Mouse (Mus musculus): ENCODE measurements around the gene St8sia1.

Gene St8sia1

DNA sequence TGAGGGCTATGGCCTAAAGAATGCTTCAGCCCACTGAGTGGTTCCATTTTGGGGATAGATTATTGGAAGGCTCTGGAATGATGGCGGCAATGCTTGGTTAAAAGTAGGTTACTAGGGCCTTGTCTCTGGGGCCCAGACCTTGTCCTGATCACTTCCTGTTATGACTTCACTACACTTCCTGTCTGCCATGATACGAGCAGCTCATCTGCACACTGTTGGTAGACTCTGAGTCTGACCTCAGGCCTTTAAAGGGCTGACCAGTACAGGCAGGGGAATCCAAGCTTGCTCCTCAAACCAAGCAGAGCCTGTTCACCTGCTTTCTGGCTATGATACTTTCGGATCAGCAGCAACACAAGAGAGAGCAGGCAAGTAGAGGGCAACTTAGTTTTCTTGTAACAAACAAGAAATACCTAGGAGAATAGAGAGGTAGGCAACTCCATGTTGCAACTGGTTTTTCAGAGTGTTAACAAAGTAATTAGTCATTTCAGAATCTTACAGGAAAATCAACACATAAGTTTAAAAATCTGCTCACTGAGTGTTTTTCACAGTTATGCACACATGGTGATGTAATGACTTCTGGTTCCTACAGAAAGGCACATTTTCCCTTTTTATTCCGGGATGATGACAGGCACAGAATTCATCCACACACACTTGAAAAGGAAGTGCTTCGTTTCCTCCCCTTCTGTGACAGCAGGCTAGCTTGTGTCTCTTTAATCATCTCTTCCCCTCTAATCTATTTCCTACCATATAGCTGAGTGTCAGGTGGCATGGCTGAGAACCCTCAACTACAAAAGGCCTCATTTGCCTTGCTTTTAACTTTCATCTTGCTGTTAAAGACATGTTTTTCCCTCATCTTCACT lies 55.1 kb downstream of the St8sia1 start:
- no peak for DNase-seq (ENCODE audit: low read depth, low spot score)

DNA sequence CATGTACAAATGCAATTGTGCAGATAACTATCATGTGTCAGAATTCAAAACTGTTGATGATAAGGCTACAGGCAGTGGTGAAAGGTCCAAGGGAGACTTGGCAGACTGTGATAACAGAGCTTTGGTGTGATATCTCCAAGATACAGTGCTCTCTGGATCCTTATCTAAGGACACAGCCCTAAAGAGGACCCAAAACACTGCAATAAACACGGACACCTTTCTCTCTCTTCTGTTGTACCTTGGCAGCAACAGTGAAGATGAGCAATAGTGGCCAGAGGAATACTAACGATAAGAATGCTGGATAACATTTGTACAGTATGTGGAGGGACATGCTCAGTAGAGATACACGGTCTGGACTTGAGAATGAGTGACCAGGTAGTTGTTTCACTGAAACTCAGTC lies 55.8 kb downstream of the St8sia1 start:
- no peak for DNase-seq (ENCODE audit: low read depth, low spot score)

DNA sequence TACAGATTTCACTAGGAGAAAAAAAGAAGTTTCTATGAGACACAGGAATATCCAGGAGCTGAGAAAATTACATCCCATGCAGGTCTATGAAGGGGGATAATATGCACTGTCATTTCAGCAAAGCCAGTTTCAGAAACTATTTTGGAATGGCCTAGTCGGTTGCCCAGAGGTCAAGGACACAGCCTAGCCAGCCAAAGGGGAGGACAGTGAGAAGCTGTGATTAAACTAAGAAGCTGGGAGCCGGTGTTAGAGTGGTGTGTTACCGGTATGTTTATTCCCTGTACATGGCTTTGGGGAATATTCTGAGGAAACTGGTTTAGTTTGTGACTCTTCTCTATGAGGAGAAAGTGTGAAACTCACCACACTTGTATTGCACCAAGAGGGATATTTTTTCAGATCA lies 68.9 kb downstream of the St8sia1 start:
- DNase-seq (ENCODE audit: low read depth, low spot score): no peak

DNA sequence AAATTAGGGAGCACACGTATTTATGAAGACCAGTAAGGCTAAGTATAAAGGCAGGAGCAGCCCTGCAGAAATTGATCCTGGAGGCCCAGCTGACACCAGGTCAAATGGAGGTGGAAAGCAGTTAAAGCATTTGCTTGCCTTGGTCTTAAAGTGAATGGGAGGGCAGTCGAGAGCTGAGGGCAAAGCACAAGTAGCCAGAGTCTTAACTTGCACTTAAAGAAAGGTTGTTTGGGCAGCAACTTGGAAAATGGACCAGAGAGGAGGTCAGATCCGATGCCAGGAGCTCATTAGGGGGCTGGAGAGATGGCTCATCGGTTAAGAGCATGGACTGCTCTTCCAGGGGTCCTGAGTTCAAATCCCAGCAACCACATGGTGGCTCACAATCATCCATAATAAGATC lies 70.5 kb downstream of the St8sia1 start:
- no peak for DNase-seq (ENCODE audit: low read depth, low spot score)

DNA sequence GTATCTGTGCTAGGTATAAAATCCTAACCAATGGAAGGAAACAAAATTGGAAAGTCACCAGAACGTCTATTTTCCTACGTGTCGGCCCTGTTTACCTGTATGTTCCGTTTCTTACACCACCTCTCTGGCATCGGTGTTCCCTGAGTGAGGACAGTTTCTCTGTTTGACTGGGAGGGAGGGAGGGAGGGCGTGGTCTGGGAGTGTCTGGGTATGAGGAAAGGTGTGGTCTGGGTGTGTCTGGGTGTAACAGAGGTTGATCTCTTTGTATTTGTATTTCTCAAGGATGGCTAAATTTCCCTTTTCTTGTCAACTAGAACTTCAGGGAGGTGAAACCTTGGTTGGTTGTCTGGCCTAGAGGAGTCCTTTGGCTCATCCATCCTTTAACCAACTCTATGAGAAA lies 73.9 kb downstream of the St8sia1 start:
- DNase-seq (ENCODE audit: low read depth, low spot score): no peak

DNA sequence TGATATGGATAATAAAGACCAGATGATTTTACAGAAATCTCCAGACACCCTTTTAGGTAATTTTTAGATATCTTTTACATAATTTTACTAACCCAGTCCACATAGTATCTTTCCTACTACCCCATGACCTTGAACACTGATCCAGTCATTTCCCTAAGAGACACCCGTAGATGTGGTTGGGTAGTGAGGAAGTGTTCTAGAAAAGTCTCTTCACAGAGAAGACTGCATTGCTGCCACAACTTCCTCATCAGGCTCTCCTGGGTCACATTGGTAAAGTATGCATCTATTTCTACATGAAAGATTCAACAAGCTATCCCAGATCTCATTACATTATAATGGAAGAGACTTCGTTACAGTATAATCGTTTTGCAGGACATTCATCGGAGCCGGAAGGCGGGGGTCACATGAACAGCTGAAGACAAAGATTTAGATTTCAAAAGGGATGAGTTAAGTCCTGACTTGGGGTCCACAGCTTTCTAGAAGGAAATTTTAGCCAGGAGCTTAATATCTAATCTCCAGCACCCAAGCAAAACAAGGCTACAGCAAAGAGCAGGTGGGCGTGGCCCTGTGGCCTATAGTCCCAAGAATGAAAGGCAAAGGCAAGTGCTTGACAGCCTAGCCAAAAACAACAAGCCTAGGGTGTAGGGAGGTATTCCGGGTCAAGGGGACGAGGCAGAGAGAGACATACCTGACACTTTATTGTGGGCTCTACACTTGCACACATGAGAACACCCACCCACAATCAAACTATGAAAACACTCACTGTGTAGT lies 75.1 kb downstream of the St8sia1 start:
- no peak for DNase-seq (ENCODE audit: low read depth, low spot score)

DNA sequence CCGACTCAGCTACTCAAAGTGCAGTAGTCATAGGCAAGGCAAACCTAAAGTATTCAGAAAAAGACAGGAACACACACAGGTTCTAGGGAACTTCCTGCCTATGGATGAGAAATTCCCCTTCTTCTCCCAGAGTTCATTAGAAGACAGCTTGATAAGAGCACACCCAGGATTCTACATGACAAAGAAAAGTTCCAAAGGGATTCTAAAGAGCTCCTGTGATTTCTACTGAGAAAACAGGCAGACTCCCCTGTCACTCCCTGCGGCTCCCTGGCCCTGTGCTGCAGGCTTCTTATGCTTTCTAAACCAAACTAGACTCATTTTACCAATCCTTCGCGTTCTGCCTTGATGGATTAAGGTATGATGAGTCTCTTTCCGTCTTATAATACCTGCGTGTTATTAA lies 75.9 kb downstream of the St8sia1 start:
- no peak for DNase-seq (ENCODE audit: low read depth, low spot score)

DNA sequence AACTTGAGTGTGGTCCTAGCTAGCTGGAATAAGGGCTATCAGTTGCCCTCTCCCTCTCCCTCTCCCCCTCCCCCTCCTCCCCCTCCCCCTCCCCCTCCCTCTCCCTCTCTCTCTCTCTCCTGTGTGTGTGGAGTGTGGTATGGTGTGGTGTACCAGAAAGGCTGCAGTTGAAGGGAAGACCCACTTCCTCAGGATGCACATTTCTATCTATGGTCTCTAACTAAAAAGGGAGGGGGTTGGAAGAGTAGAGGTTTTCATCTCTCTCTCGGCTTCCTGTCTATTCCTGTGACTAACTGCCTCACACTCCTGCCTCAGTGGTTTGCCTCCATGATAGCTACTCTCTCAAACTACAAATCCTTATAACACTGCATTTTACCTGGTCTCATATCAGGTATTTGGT lies 76.9 kb downstream of the St8sia1 start:
- DNase-seq (ENCODE audit: low read depth, low spot score): no peak

DNA sequence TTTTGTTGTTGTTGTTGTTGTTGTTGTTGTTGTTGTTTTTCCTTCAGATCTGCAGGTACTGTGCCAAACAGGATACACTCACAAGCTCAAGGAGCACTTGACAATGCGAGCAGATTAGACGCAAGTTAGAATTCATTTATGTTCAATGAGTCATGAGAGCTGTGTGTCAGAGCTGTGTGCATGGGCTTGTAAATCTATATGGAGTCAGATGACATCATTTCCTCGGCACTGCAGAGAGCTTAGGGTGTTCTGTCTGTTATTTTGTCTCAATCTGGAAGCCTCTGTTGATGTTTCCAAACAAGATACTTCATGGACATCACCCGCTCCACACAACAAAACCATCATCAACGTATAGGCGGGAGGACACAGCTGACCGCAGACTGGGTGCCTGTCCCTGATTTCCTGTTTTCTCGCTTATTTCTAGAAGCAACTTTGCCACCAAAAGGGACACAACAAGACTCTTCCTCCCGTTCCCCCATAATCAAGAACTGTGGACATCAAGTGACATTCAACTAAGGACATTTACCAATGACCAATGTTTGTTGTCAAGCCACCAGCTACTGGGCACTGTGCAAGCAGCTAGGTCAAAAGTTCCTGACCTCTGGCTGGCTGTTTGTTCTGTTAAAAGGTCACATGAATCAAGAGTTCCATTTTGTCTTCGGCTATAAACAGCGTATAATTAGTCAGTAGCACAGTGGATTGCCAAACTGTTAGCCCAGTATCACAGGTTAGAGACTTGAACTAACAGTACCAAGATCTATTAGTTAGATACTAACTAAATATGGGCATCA lies 78.7 kb downstream of the St8sia1 start:
- no peak for DNase-seq (ENCODE audit: low read depth, low spot score)

DNA sequence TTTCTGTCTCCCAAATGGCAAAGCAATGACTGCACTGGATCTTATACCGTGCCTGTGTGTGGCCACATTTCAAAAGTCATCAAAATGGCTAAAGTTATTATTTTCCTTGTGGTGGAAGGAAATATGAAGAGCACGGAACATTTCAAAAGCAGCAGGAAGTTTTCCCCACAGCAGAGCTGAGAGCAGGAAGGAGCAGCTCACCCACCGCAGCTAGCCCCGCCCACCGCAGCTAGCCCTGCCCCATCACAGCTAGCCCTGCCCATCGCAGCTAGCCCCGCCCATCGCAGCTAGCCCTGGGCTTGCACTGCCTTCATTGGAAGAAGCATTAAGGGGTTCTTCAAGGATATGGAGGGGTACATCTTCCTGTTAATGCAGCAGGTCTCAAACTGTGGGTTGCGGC lies 80.1 kb downstream of the St8sia1 start:
- no peak for DNase-seq (ENCODE audit: low read depth, low spot score)

DNA sequence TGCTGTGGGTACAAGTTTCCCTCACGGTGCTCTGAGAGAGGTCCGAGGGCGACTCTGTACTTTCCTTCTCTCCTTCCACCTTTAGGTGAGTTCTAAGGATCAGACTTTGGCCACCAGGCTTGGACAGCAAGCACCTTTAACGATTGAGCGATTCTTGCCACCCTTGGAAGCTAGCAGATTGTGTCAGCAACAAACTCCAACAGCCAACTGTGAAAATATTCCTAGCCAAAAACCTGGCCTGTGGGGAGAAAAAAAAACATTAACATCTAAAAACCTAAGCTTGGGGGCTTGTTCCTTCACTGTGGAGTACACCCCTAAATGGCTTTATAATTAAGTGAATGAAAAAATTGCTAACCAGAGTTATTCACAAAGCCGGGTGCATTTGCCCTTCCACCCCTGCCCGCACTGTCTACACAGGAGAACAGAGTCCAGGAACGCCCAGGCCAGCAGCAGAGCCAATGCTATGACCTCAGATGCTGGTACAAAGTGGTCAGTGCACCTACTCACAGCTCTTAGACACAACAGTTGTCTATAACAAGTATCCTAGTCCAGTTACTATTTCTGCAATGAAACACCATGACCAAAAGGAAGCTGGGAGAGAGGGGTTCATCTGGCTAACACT lies 83.3 kb downstream of the St8sia1 start:
- DNase-seq (ENCODE audit: low read depth, low spot score): no peak

DNA sequence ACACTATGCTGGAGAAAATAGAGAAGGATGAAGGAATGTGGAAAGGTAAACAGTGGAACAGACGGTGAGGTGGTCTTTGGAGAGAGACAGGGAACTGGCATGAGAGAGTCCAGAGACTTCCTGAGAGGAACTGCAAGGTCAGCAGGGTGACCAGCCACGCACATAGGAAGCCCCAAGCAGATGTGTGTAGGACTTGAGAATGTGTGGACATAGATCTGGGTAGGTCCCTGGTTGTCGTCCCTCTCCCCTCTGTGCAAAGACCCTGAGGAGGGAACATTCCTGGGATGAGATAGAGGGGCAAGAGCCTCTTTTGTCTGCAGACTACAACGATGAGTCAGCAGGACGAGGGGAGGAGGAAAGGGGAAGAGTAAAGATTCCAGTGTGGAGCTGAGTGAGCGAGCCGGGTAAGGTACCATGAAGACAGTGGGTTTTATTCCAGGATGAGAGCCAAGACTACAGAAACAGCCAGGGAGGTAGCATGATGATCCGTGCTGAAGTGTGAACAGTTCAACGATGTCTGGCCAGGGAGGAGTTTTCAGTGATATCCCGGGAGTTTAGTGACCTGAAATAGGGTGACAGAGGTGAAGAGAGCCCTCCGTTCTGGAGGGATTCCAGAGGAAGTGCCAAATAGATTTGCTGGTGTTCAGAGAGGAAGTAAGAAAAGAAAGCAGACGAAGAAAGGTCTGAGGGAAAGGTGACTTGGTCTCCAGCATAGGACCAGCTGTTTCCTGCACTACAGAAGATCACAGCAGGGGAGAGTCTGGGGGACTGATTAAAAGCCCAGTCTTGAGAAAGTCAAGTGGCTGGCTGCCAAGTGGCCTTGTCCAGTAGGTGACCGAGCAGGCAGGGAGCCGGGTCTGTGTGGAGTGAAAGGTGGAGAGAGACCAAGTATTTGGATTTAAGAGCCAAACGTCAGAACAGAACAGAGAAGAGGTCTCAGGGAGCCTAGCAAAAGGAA lies 85.2 kb downstream of the St8sia1 start:
- no peak for DNase-seq (ENCODE audit: low read depth, low spot score)

DNA sequence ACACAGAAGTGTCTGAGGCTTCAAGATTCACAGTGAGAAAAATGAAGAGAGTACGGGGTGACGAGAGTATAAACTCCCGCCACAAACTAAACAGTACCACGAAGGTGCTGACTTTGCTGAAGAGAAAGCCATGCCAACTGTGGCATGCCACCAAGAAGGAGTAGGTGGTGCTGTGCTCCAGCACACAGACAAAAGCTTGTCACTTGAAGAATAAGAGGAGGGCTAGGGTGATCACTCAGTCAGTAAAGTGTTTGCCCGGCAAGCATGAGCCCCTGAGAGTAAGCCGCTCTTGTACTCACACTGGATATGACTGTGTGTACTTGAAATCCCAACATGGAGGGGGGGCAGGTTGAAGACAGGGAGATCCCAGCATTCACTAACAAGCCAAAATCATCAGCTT lies 87.0 kb downstream of the St8sia1 start:
- DNase-seq (ENCODE audit: low read depth, low spot score): no peak

DNA sequence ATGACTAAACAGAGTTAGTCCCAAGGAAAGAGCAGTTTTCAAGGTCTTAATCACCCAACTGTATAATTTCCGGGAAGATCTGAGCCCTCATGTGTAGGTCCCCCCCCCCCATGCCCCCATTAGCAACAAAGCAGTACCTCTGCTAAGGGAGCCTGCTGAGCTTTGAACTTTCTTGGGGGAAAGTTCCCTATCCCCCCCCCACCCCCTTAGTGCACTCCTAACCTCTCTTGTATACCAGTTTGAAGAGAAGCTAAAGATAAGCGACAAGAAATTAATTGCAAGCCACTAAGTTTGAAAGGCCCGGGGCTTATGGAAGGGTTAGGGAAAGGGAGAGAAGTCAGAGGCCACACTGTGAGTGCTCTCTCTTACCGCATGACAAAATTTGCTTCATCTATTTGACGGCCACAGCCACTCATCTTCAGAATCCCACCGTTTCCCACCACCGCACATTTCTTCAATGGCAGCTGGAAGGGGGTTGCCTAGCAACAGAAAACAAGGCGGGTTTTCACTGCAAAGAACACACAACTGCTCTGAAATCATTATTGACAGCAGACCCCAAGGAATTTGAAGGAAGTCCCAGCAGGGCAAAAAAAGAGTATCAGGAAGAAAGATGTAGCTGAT lies 87.9 kb downstream of the St8sia1 start:
- no peak for DNase-seq (ENCODE audit: low read depth, low spot score)

DNA sequence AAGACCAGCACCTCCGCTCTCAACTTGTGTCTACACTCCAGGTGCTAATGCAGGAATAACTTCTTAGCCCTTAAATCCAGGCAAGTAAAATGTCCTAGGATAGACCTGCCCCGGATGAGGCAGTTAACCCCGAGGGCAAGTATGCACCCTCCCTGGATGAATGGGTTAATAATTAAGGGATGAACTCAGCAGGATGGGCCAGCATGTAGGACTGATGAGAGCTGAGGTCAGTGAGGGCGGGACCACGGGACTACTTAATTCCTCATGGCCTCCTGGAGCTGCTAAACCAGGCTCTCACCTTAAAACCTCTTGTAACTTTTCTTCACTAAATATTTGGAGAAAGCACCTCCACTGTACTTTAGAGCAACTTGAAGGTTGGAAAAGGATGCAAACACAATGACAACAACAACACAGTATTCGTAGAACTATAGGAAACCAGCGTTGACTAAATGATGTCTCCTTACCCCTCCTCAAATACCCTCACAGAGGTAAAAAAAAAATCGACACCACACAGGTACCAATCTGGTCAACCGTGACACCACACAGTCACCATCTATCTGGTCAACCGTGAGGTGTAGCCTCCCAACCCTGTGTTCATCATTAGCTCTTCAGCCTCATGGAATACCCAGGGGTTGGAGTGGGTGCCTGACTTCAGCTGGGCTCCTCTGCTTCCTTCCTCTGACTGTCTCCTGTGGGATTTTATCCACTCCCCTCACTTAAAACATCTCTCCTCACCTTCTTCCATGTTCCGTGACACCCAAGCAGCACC lies 90.3 kb downstream of the St8sia1 start:
- DNase-seq (ENCODE audit: low read depth, low spot score): no peak

DNA sequence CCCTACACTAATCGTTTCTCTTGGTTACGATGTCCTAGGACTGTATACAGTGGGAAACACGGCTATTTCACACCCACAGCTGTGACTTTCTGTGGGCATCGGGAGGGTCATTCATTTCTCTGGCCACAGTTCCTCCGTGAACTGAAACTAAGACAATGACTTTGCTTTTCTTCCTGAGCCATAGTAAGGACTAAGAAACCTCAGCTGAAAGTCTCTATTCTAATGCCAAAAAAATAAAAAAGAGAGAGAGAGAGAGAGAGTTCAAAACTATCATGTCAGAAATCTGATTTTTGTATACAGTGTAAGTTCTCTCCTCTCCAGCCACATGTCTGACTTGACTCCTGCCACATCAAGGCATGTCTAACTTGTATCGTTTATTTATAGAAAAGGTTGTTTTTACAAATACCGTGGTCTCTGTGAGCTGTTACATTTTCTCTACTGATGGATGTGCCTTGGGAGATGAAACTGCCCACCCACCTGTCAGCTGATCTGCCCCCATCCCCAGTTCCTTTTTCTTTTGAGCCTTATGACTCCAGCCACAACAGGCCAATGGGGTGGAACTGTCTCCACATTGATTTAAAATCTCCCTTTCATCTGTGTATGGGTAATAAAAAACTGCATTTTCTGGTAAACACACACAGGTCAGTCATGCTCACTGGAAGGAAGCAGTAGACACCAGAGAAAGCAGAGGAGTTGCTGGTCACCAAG lies 94.4 kb downstream of the St8sia1 start:
- DNase-seq (ENCODE audit: low read depth, low spot score): no peak

DNA sequence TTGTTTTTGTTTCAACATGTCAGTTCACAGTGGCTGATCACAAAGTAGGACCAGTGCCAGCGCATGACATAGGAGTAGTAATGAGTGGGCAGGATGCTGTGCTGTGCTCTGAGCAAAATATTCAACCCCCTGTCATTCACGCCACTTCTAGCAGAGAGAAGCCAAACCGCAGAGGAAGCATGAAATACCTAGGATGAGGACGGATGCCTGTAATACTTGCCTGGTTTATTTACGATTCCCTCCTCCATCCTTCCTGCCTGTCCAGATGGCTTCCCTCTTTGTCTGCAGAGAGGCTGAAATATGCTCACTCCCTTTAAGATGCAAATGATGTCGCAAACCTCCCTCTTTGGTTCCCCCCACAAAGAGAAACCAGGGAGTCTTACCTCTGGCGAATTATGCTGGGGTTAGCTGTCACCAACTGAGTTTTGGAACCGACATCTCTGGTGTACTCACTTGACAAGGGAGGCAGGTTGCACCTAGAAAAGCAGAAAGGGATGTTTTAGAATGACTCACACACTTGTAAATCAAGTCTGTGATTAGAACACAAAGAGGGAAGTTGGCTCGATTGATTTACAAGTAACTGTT lies 96.7 kb downstream of the St8sia1 start:
- DNase-seq (ENCODE audit: low read depth, low spot score): peak; percentile 53

DNA sequence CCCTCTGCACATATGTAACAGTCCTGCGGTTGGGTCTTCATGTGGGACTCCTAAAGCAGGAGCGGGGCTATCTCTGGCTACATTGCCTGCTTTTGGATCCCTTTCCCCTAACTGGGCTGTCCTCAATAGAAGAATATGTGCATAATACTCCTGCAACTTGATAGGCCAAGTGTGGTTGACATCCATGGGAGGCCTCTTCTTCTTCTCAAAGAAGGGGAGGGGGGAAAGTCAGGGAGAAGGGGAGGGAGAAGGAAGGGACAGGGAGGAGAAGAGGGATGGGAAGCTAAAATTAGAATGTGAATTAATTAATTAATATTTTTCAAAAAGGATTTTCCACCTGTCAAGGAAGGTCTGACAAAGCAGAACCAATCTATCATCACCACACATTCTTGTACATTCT lies 97.2 kb downstream of the St8sia1 start:
- DNase-seq (ENCODE audit: low read depth, low spot score): no peak
